Mouse (Mus musculus) embryonic facial prominence, embryonic 11.5 days (tissue): ENCODE measurements around the gene Neo1. TPM values are rescaled to one million over a fixed set of nuclear protein-coding genes. Genes with fewer than 3 reads are reported as not detected.

Source experiments
- ATAC-seq: fragments of 200-750 bp; cut with Nextera tagmentation; replicated peaks from 2 replicates; pipeline ENCODE4 v1.8.0; 2017; ENCODE audit warnings: low read depth; ENCODE audit not compliant: insufficient number of reproducible peaks, low FRiP score, low TSS enrichment
- DNase-seq: peaks from one replicate; pipeline ENCODE4 v3.0.0-alpha.2; 2015; ENCODE audit warnings: low spot score
- H3K27ac ChIP-seq: fragments of 300-500 bp; sonication (generic); replicated peaks from 2 replicates; pipeline ENCODE4 v1.5.1; 2014; ENCODE audit warnings: mild to moderate bottlenecking, low read depth, low read length, control low read depth
- H3K27me3 ChIP-seq: fragments of 300-500 bp; sonication (generic); 2 replicates; pipeline ENCODE4 v1.6.1; 2014; ENCODE audit warnings: mild to moderate bottlenecking, low read length, moderate library complexity, mixed read lengths; ENCODE audit not compliant: control insufficient read depth, insufficient read depth
- H3K36me3 ChIP-seq: fragments of 300-500 bp; sonication (generic); replicated peaks from 2 replicates; pipeline ENCODE4 v1.6.1; 2014; ENCODE audit warnings: low read depth, mild to moderate bottlenecking, low read length, moderate library complexity, mixed read lengths; ENCODE audit not compliant: control insufficient read depth, insufficient read depth
- H3K4me1 ChIP-seq: fragments of 300-500 bp; sonication (generic); 2 replicates; pipeline ENCODE4 v1.6.1; 2014; ENCODE audit warnings: low read length, mixed read lengths; ENCODE audit not compliant: control insufficient read depth, insufficient read depth
- H3K4me2 ChIP-seq: fragments of 300-500 bp; sonication (generic); 2 replicates; pipeline ENCODE4 v1.6.1; 2014; ENCODE audit warnings: low read depth, mild to moderate bottlenecking, control low read depth, low read length, moderate library complexity
- H3K4me3 ChIP-seq: fragments of 300-500 bp; sonication (generic); 2 replicates; pipeline ENCODE4 v1.5.1; 2014; ENCODE audit warnings: low read depth, low read length, control low read depth
- H3K9ac ChIP-seq: fragments of 300-500 bp; sonication (generic); replicated peaks from 2 replicates; pipeline ENCODE4 v1.6.1; 2014; ENCODE audit warnings: mild to moderate bottlenecking, control low read depth, low read length
- H3K9me3 ChIP-seq: fragments of 300-500 bp; sonication (generic); replicated peaks from 2 replicates; pipeline ENCODE4 v1.6.1; 2016; ENCODE audit warnings: mild to moderate bottlenecking, low read length, inconsistent platforms, mixed read lengths; ENCODE audit not compliant: control insufficient read depth
- WGBS: fragments of 180-500 bp; shearing (Covaris S2); extraction: QIAGEN DNeasy Blood & Tissue Kit; methylation state at CpG from one replicate; pipeline ENCODE4 v1.1.7; 2014; 5-methylcytosine and 5-hydroxymethylcytosine counted together
- polyA plus RNA-seq: library from polyadenylated mRNA; unstranded; fragments of >200 nt; fragmentation: Nextera tagmentation; extraction: Ambion mirVana; gene quantifications from 2 replicates; pipeline ENCODE4 v1.2.1, GENCODE M21; 2014

The Neo1 gene
- polyA plus RNA-seq, 1 experiment from 2014 or later: 43.6 TPM

GRCm38 (mm10) chr9:58847008-58847407 is 189.2 kb downstream of the Neo1 start:
- ATAC-seq (no peak), DNase-seq (no peak)
- WGBS: 42% methylated on average over 3 of the region's 3 CpGs
- no peaks in the 10 kb centered on the region for H3K27me3 ChIP-seq
- H3K36me3 ChIP-seq: no peaks in the 10 kb centered on the region
- no peaks in the 10 kb centered on the region for H3K4me1 ChIP-seq
- H3K4me3 ChIP-seq: no peak overlapping the region
- H3K9ac ChIP-seq: no peak overlapping the region; the same call in 1 of the 2 replicates
- H3K27ac ChIP-seq: no peak overlapping the region
- no peaks in the 10 kb centered on the region for H3K9me3 ChIP-seq
- H3K4me2 ChIP-seq: no peak overlapping the region

DNA sequence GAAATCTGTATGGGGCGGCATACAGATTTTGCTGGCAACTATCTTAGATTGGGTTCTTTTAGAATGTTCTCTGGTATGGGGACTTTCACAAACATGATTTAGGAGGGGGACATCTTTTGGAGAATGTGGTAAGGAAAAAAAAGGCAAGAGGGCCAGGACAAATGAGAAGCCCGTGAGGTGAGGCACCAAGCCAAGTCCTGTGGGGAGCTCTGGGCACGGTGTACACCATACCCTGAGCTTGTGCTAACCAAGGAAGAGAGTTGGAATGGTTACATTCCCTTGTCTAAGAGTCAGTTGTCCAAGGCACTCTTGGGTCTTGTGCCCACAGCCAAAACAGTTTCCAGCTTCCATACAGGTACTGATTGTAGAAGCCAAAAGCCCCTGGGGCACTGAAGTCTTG is 191.6 kb downstream of the Neo1 start:
- 91% methylated on average over 3 of the region's 3 CpGs for WGBS
- no peak overlapping the region for H3K27ac ChIP-seq
- no peak overlapping the region for H3K4me2 ChIP-seq
- no peak for ATAC-seq
- no peak overlapping the region for H3K9ac ChIP-seq
- no peaks in the 10 kb centered on the region for H3K27me3 ChIP-seq
- no peaks in the 10 kb centered on the region for H3K9me3 ChIP-seq
- no peak for DNase-seq
- H3K36me3 ChIP-seq: no peaks in the 10 kb centered on the region
- H3K4me1 ChIP-seq: no peaks in the 10 kb centered on the region
- no peak overlapping the region for H3K4me3 ChIP-seq

DNA sequence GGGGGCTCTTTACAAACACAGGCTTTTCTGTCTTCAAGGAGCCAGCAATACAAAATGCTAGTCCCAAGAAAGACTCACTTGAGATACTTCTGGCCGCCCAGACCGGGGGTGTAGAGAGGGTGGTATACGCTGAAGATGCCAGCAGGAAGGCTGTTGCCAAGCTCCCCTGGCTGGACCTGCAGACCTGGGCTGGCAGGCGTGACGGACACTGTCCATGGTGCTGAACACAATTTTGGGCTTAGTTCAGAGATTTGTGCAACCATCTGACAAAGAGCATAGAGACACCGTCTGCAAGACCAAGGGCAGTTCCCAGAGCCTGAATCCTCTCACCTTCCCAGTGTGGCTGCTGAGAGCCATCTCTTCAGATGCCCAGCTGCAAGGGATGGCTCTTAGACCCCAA is 194.6 kb downstream of the Neo1 start:
- Histone ChIP-seq H3K4me3 (no peak overlapping the region), H3K9ac (no peak overlapping the region), H3K4me2 (no peak overlapping the region), H3K9me3 (no peaks in the 10 kb centered on the region), H3K36me3 (no peaks in the 10 kb centered on the region), H3K27me3 (no peaks in the 10 kb centered on the region), H3K4me1 (no peaks in the 10 kb centered on the region), H3K27ac (no peak overlapping the region)
- ATAC-seq (no peak), DNase-seq (peak; percentile 90)
- WGBS: 20% methylated on average over 6 of the region's 6 CpGs

DNA sequence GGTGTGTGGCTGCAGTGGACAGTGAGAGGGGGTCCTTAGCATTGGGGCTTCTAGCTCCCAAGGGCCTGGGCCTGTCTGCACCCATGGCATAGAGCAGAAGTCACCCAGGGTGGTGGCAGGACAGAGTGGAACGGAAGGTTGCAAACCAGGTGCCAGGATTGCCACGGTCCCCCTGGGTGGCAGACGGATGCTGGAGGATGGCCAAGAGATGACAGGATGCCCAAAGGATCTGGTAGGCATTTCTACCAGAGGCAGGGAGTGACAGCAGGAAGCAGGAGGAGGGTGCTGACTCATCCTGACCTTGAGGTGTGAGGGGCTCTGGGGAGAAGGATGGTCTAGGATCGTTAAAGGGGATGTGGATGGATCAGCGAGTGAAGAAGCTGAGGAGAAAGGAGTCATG is 197.7 kb downstream of the Neo1 start:
- Histone ChIP-seq H3K9ac (no peak overlapping the region), H3K4me3 (no peak overlapping the region), H3K9me3 (no peaks in the 10 kb centered on the region), H3K27me3 (no peaks in the 10 kb centered on the region), H3K36me3 (no peaks in the 10 kb centered on the region), H3K4me2 (no peak overlapping the region), H3K4me1 (no peaks in the 10 kb centered on the region), H3K27ac (no peak overlapping the region)
- DNase-seq (no peak), ATAC-seq (no peak)
- WGBS: 81% methylated on average over 5 of the region's 5 CpGs

DNA sequence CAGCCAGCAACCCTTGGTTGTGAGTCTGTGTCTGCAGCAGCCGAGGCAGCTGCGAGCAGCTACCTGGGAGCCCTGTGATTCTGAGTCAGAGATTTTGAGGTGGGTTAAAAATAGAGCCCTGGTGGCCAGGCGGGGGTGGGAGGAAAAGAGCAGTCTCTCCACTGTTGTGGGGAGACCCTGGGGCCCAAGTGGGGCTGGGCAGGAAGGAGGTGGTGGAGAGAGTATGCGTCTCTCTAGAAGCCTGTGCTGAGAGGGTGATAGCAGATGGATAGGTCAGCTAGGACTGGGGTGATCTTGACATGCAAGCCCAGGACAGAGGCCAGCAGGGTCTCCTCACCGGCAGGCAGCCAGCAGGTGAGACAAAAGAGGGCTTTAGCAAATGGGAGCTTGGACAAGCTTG is 199.1 kb downstream of the Neo1 start:
- Histone ChIP-seq H3K4me1 (no peaks in the 10 kb centered on the region), H3K9ac (no peak overlapping the region), H3K9me3 (no peaks in the 10 kb centered on the region), H3K27me3 (no peaks in the 10 kb centered on the region), H3K36me3 (no peaks in the 10 kb centered on the region), H3K27ac (no peak overlapping the region), H3K4me3 (no peak overlapping the region), H3K4me2 (no peak overlapping the region)
- no peak for ATAC-seq
- no peak for DNase-seq
- WGBS: 69% methylated on average over 5 of the region's 5 CpGs

DNA sequence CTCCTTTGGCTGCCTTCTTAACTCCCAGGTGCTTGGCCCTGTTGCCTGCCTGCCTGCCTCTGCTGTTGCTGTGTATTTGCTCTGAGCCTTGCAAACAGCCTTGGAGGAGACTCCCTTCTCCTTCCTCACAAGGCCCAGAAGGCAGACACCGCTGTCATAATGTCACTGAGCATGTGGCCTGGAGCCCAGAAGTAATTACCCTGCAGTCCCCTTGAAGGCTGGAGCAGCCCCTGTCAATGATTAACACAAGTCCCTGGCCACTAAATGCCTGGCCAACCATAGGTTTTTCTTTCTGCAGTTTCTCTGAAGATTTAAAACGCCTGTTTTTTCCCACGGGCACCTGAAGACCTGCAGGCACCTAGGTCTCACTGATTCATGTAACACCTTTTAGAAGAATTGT is 203.3 kb downstream of the Neo1 start:
- no peak for DNase-seq

DNA sequence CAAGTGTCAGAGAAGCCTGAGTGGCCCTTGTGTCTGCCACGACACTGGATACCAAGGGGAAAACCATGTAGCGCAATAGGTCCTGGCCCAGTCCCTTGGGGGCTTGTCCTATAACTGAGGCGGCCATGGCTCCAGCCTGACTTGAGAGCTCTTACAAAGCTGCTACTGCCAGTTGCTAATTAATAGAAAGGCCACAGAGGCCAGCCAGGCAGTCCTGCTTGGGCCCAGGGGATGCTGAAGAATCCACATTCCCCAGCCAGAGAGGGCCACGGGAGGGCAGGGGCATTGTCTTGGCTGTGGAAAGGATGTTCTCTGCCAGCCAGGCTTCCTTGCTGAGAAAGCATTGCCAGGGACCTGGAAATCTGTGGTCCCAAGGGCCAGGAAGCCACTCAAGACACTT is 206.6 kb downstream of the Neo1 start:
- Histone ChIP-seq H3K27ac (no peak overlapping the region), H3K4me3 (no peak overlapping the region), H3K36me3 (no peaks in the 10 kb centered on the region), H3K9ac (no peak overlapping the region), H3K4me1 (0 out of 2 replicates have a peak, but pooled peaks cover 2% of the 10 kb centered on the region), H3K4me2 (no peak overlapping the region), H3K9me3 (no peaks in the 10 kb centered on the region), H3K27me3 (peaks cover 4% of the 10 kb centered on the region)
- ATAC-seq (no peak), DNase-seq (no peak)
- WGBS: 47% methylated on average over 4 of the region's 4 CpGs

More for the DNA sequence above, 203.3 kb downstream of the Neo1 start:
- no peaks in the 10 kb centered on the region for H3K27me3 ChIP-seq
- no peak overlapping the region for H3K27ac ChIP-seq
- no peak overlapping the region for H3K9ac ChIP-seq
- no peak for ATAC-seq
- no peaks in the 10 kb centered on the region for H3K9me3 ChIP-seq
- no peak overlapping the region for H3K4me3 ChIP-seq
- WGBS: 77% methylated on average over 3 of the region's 3 CpGs
- no peaks in the 10 kb centered on the region for H3K36me3 ChIP-seq
- H3K4me1 ChIP-seq: 0 out of 2 replicates have a peak, but pooled peaks cover 2% of the 10 kb centered on the region
- no peak overlapping the region for H3K4me2 ChIP-seq
